Mouse (Mus musculus) layer of hippocampus, postnatal 14 days (tissue): ENCODE data around the gene Cldn3. TPM values are rescaled to one million over a fixed set of nuclear protein-coding genes. Genes with fewer than 3 reads are reported as not detected.

Experiments used
- DNase-seq, 2 experiments: peaks; one replicate each; pipeline ENCODE4 v3.0.0; 2021 to 2022; ENCODE audit warnings: low spot score in 2 of 2, mixed read lengths in 1 of 2
- total RNA-seq, 2 experiments: library from RNA; stranded (reverse); gene quantifications; 2 replicates each; pipeline ENCODE4 v1.2.3; 2021

Gene Cldn3
- total RNA-seq, 2 experiments from 2014 or later, result 2.0 to 2.7 TPM

DNA sequence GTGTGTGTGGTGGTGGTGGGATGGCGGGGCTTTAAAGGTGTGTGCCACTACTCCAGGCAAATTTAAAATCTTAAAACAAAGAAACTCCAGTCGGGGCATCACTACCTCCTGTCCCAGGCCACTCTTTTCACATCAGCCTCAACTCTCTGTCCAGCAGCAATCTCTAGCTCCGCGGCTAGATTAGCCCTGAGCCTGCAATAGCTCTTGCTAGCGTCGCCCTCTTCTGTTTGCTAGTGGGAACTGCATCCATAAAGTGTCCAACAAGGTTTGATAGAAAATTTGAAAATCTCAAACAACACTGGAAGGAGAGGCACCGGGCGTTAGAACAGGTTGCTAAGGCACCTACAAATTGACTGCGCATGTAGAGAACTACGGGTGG lies 20.6 kb upstream of the Cldn3 start:
- DNase-seq, result peak; percentile 62 to 82

DNA sequence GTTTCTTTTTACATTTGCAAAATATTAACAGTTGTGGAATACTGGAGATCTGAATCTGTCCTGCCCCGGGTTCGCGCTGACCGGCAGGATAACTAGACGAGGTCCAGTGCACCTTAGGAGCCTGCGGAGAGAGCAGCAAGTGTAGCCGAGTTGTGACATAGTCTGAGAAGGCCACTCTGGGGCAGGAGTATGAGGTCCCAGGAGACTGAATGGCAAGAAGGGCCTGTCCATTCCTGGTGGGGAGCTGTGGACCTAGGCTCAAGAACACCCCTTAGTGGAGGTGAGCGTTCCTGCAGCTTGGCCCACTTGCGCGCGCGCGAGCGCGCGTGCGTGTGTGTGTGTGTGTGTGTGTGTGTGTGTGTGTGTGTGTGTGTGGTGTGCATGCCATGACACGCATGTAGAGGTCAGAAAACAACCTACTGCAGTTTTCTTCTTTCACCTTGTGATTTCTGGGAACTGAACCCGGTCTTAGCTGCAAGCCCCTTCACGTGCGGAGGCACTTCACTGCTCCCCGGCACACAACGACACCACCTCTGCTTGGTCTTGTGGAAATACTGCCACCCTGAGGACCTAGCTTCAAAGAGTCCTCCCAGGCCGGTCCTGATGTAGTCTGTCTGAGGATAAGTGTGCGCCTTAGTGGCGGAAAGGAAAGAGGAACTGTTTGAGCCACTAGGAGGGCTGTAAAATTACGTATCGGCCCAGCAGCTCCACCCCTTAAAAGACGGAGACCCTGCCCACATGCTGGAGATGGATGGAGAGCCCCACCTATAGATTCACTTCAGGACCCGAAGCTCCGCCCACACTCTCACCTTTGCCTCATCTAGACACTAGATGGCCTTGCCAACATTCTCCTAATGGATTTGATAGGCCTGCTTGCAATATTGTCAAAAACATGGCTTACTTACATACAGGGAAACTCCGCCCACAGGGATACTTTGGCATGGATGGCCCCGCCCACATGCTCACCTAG lies 19.9 kb upstream of the Cldn3 start:
- peak in 1 of 2 experiments; percentile 21 for DNase-seq

DNA sequence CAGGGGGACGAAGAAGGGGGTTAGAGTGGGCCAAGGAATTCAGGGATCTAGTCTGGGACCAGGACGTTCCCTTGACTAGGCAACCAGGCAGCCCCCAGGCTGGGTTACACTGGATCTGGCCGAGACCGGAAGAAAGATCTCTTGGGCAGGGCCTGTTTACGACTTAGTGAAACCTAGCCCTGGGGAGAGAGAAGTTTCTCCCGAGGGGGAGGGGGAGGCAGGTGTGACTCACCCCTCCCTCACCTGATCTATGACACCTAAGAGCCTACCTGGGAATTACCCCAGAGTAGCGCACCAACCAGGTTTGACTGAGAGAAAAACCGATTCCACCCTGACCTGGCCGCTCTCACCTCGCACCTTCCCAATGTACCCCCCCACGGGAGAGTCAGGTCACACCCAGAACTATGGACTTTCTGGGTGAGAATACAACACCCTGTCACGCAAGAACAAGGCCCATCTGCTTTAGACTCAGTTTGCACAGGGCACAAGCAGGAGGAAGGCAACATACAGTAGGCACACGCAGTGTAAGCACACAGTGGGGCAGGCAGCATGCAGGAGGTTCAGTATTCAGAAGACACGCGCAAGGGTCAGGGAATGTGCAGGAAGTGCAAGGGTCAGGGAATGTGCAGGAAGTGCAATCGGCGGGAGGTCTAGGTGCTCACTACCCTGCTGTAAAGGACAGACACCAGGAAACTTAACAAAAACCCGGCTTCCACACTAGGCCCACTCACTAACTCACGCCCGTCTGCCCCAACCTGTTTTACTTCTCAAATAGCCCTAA lies 18.7 kb upstream of the Cldn3 start:
- DNase-seq, result no peak

DNA sequence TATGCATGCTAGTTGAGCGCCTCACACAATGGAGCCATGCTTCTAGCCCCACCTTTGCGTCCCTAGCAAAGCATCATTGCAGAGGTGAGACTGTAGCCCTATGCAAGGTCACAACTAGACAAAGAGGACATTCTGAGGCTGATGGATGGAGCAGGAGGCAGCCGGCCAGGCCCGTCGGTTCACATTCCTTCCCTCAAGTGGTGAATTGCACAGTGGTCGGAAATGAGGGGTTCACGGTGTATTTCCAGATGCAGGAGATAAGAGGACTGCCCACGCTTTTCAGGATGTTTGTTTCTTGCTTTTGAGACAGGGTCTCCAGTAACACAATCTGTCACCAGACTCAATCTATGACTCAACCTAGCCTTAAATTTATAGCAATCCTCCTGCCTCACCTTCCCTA lies 15.3 kb upstream of the Cldn3 start:
- no peak for DNase-seq

DNA sequence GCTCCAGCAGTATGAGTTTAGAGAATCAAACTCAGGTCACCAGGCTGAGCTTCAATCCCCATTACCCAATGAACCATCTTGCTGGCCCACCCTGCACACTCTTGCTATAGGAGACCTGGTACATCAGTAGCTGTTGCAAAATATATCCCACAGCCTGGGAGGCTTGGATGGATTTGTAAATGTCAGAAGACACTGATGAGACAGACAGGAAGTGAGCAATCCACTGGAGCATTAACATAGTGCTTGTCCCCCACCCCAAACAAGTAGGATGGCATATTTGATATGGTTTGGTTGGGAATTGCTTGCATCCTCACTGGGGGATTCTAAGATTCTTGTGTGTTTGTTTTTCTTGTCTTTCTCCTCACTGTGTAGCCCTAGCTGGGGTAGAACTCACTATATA lies 12.9 kb upstream of the Cldn3 start:
- no peak for DNase-seq

DNA sequence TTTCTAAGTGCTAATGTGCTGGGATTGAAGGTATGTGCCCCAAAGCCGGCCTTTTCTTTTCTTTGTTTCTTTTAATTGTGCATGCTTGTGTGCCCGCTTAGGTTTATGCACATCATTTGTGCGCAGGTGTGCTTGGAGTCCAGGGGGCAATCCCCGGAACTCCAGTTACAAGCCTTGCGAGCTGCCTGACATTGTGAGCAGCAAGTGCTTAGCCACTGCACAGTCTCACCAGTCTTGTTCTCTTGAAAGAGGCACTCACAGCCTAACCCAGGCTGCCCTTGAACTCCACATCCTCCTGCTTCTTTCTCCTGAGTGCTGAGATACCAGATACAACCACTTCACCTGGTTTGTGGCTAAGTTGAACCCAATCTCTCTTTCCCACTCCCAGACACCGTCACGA lies 12.5 kb upstream of the Cldn3 start:
- no peak for DNase-seq

DNA sequence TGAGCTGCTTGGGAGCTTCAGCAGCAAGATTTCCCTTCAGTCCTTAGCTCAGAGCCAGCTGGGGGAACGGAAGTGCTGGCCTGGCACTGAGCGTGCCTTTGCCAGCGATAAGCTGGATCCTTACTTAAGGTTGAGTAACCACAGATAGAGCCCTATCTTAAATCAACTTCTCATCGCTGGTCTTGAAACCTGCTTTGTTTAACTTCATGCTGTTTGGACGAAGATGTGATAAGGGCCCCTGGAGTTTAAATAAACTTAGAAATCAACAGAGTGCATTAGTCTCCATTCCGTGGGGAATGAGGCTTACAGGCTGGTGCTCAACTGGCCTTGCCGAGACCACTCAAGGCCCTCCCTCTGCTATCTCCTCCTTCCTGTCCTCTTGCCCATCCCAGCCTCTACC lies 11.7 kb upstream of the Cldn3 start:
- no peak for DNase-seq

DNA sequence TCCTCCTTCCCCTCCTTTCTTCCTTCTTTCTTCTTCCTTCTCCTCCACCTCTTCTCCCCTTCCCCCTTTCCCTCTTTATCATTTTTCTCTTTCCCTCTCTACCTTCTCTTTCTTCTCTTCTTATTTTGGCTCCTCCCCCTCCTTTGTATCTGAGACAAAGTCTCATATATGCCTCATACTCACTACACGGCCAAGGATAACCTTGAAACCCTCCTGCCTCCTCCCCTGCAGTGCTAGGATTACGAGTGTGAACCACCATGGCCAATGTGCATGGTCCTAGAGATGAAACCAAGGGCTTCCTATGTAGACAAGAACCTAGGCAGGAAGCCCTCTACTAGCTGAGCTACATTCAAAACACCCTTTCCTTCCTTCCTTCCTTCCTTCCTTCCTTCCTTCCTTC lies 11.1 kb upstream of the Cldn3 start:
- no peak for DNase-seq

DNA sequence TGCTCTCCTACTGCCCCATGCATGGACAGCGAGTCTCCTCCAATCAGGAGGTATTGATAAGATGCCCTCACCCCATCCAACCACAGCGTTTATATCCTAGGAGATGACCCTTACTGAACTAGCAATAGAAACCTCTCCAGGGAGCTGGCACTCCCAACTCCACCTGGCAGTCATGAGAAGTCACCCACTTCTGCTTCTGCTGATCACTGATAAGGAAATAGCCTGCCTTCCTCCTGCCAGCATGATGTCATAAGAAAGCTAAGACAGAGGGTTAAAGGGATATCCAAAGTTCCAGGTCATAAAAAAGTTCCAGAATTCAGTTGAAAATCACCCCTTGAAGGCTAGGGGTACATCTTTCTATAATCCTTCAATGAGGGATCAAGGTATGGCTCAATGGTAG lies 9.8 kb upstream of the Cldn3 start:
- no peak for DNase-seq

DNA sequence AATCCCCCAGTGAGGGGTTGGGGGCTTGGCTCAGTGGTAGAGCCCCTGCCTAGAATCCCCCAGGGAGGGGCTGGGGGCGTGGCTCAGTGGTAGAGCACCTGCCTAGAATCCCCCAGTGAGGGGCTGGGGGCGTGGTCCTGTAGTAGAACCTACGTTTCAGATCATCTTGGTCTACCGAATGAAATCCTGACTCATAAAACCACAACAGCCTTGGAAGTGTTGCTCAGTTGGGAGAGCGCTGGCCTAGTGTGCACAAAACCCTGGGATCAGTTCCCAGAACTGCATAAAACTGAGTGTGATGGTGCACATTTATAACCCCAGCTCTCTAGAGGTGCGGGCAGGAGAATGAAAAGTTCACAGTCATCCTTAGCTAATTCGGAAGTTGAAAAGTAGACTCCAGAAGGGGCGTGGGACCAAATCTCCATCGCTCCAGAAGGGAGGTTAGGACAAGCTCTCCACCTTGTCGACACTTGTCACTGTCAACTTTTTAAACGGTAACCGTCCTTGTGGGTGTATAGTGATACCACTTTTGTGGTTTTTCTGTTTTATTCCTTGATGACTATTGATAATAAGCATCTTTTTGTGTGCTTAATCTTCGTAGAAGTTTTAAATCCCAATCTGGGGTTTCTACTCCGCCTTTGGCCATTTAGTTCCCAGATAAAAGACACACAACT lies 9.3 kb upstream of the Cldn3 start:
- no peak for DNase-seq

DNA sequence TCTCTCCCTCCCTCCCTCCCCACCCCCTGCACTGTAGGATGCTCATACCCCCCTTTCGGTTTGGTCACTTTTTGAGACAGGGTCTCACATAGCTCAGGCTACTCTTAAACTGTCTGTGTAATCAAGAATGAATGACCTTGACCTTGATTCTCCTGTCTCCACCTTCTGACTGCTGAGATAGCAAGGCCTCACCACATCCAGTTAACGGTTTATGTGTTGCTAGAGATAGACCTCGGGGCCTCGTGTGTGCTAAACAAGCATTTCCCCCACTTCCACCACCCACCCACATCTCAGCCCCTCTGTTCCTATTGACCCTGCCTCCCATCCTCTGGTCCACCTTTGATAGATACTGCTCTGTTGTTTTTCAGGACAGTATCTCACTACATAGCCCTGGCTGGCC lies 8.2 kb upstream of the Cldn3 start:
- no peak for DNase-seq

DNA sequence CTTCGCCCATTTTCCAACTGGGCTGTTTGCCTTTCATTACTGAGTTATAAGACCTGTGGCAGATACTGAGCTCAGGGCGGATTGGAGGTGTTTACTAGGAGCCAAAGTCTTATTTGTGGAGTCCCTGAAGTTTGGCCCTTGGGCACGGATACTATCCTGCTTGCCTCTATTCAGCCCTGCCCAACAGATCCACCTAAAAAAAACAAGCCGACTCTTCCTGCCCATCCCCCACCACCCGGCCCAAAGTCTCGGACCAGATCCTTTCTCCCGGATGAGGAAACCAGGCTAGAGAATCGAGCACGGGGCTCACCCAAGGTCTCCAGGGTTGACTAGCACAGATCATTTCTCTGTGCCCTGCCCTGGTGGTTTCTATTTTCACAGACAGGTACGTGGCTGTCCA lies 4.9 kb upstream of the Cldn3 start:
- no peak for DNase-seq

DNA sequence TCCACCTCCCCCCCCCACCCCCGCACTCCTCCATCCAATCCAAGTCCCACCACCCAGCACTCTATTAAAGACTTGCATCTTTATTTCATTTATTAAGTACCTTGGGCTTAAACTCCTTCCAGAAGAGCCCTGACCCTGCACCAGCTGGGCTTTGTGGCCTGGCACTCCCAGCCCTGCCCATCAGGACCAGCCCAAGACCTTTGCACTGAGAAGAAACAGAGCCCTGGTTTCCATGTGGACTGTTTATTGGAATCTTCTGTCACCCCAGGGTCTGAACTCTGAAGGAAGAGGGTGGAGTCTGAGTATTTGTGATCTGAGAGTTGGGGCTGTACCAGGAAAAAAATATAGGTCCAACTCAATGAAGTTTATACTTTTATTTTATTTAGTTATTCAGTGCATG lies 2.9 kb upstream of the Cldn3 start:
- no peak for DNase-seq

DNA sequence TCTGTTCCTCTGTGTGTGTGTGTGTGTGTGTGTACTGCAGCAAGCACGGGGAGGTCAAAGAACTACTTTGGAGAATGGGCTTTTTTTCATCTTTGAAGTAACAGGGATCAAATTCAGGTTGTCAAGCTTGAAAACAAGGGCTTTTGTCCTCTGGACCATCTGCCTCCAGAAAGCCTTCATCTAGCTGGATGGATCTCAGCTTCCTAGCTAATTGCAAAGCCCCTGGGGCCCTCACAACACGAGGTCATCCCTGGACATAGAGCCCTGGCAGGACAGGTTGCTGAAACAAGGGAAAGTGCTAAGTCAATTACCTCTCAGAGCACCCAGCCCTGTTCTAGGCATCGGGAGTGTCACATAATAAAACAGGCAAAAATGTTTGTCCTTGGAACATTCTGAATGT lies 2.2 kb upstream of the Cldn3 start:
- no peak for DNase-seq

DNA sequence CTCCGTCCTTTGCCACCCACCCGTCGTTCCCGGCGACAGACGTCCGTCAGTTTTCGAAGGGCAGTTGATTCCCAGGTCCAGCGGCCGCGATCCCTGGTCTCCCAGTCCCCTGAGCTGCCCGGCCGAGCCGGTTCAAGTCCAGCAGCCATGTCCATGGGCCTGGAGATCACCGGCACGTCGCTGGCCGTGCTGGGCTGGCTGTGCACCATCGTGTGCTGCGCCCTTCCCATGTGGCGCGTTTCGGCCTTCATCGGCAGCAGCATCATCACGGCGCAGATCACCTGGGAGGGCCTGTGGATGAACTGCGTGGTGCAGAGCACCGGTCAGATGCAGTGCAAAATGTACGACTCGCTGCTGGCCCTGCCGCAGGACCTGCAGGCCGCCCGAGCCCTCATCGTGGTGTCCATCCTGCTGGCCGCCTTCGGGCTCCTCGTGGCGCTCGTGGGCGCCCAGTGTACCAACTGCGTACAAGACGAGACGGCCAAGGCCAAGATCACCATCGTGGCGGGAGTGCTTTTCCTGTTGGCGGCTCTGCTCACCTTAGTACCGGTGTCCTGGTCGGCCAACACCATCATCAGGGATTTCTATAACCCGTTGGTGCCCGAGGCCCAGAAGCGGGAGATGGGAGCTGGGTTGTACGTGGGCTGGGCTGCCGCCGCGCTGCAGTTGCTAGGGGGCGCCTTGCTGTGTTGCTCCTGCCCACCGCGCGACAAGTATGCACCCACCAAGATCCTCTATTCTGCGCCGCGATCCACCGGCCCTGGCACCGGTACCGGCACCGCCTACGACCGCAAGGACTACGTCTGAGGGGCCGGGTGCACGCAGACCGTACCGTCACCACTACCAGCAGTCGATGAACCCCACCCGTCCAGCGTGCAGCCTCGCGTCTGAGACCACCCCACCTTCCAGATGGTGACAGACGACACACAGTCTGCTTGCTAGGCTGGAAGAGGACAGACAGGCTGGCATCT lies 569 bp downstream of the Cldn3 start:
- no peak for DNase-seq

DNA sequence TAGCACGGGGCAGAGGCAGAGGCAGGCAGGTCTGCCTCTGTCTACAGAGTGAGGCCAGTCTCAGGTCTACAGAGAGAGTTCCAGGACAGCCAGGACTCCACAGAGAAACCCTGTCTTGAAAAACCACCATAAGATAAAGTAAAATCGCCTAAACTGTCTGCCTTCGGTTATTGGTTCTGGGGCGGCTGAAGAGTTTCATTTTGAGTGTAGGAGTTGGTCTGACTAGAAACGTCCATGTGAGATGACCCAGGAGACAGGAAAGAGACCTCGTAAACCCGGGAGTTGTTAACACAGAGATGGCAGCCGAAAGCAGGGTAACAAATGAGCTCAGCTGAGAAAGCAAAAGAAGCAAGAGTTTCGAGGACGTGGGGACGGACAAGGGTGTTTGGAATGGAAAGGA lies 3.2 kb downstream of the Cldn3 start:
- no peak for DNase-seq

DNA sequence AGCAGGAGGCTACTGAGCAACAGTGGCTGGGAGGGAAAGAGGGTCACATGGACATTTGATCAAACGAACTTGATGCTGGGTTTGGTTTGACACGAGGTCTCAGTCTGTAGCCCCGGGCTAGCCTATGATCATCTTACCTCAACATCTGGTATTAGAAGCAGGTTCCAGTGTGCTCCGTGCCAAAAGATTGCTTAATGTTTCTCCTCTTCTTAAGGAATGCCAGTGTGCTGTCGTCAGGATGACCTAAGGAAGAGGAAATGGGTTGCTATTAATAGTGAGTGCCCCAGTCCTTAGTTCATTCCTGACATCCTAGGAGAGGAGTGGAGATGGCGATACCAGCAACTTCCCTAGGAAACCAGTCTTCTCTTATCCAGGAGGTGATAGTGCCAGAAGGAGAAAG lies 3.7 kb downstream of the Cldn3 start:
- DNase-seq, result no peak

DNA sequence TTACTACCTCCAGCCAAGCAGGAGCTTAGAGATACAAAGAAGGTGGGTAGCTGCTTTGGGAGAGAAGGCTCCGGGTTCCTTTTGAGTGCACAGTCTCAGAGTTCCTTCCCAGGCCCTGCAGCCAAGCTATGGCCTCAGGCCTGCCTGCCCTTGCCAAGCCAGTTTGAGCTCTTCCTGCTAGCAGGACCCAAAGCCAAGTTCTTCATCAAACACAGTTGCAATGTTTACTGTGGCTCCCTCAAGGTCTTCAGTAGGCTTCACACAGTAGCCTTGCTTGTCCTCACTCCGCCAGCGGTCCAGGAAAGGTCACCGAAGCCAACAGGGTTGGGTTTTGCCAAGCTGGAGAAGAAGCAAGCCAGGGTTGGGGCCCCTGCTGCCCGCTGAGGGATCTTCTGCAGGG lies 6.6 kb downstream of the Cldn3 start:
- no peak for DNase-seq

DNA sequence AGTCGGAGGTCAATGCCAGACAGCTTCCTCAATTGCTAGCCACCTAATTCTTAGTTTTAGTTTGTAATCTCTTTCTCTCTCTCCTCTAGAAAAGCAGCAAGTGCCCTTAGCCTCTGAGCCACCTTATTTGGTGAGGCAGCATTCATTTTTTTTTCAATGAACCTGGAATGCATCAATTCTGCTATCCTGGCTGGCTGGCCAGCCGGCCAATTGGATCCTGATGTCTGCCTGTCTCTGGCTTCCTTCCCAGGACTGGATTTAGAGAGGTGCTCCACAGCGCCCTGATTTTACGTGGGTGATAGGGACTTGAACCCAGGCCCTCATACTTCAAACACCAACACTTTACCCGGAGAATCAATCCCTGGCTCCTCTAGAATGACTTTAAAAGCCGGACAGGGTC lies 12.3 kb downstream of the Cldn3 start:
- DNase-seq, result no peak

DNA sequence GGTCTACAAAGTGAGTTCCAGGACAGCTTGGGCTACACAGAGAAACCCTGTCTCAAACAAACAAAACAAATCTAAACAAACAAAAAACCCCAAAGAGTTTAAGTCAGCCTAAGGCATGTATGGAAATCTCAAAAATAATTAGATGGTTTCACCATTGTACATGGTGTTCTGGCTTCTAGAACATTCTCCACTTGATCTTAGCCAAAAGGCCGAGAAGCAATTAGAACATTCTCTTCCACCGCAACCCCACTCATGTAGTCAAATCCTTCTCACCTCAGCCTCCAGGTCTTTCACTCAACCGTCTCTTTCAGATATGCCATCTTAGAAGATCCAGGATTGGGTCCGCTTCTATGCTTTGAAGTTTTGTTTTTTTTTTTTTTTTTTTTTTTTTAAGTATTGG lies 13.8 kb downstream of the Cldn3 start:
- no peak for DNase-seq

DNA sequence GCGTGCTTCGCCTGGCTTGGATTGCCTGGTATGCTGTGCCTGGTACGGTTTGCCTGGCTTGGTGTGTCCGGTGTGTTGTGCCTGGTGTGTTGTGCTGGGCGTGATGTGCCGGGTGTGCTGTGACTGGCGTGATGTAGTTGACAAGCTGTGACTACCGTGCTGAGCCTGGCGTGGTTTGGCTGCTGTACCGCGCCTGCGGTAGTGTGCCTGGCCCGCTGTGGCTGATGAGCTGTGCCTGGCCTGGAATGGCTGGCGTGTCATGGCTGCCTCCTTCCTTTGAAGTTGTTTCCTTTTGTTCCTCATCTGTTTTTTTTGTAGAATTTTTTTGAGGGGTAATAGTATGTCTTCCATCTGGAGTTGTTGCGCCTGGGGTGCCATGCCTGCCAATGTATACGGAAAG lies 14.7 kb downstream of the Cldn3 start:
- no peak for DNase-seq
